Mouse (Mus musculus): ENCODE results near the gene Enho.

DNA sequence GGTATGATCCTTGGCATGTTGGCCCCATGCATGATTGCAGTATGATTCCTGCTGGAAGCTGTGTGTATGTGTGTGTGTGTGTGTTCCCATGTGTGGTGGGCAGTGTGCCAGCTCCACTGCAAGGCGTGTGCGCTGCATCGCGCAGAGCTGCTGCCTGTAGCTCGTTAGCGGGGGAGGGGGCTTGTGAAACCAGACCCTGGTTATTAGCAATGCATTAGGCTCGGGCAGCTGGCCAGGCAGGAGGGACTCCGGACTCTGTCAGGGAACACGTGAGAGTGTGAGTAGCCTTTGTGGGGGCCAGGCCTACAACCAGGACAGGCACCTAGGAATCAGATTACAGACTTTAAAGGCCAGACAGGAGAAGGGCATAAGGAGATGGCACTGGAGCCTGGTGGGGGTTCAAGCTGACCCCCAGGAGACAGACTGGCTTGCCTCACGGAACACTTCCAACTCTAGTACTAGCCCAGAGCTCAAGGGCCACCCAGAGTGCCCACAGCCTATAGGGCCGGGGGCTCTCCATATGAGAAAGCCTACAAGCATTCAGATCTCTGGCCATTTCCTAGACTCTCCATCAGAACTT, 20.8 kb upstream of the Enho start:
- no peak for TF ChIP-seq GATA1 (IDR thresholded peaks at IDR 0.05; ENCODE audit: borderline replicate concordance, low read length)
- no peak for TF ChIP-seq FLI1 (IDR thresholded peaks at IDR 0.05; ENCODE audit: low read length)

All from megakaryocyte, embryonic 14.5 days (primary cell).